Mouse (Mus musculus) hindbrain, embryonic 13.5 days (tissue): ENCODE data around the gene Myadm. TPM values are rescaled to one million over a fixed set of nuclear protein-coding genes. Genes with fewer than 3 reads are reported as not detected.
A peak's percentile ranks its signal among the peaks of the same experiment; 100 is the strongest.

Experiments used
- ATAC-seq: fragments of 200-750 bp; cut with Nextera tagmentation; 2 replicates; pipeline ENCODE4 v1.8.0; 2017; ENCODE audit warnings: moderate TSS enrichment; ENCODE audit not compliant: low FRiP score
- H3K27ac ChIP-seq: fragments of 300-500 bp; sonication (generic); 2 replicates; pipeline ENCODE4 v1.5.1; 2015; ENCODE audit warnings: inconsistent platforms, mild to moderate bottlenecking, moderate library complexity
- H3K27me3 ChIP-seq: fragments of 300-500 bp; sonication (generic); 2 replicates; pipeline ENCODE4 v1.6.1; 2015; ENCODE audit warnings: mild to moderate bottlenecking, inconsistent platforms
- H3K36me3 ChIP-seq: fragments of 300-500 bp; sonication (generic); 2 replicates; pipeline ENCODE4 v1.6.1; 2015; ENCODE audit warnings: mild to moderate bottlenecking, inconsistent platforms
- H3K4me1 ChIP-seq: fragments of 300-500 bp; sonication (generic); replicated peaks from 2 replicates; pipeline ENCODE4 v1.6.1; 2015; ENCODE audit warnings: inconsistent platforms
- H3K4me2 ChIP-seq: fragments of 300-500 bp; sonication (generic); 2 replicates; pipeline ENCODE4 v1.6.1; 2015; ENCODE audit warnings: inconsistent platforms, mild to moderate bottlenecking, moderate library complexity
- H3K4me3 ChIP-seq: fragments of 300-500 bp; sonication (generic); 2 replicates; pipeline ENCODE4 v1.5.1; 2015; ENCODE audit warnings: mild to moderate bottlenecking, inconsistent platforms
- H3K9ac ChIP-seq: fragments of 300-500 bp; sonication (generic); 2 replicates; pipeline ENCODE4 v1.6.1; 2015; ENCODE audit warnings: mild to moderate bottlenecking, inconsistent platforms
- H3K9me3 ChIP-seq: fragments of 300-500 bp; sonication (generic); 2 replicates; pipeline ENCODE4 v1.6.1; 2016; ENCODE audit warnings: inconsistent platforms
- WGBS: fragments of 180-500 bp; shearing (Covaris S2); methylation state at CpG from one replicate; pipeline ENCODE4 v1.1.7; 2015; 5-methylcytosine and 5-hydroxymethylcytosine counted together
- polyA plus RNA-seq: library from polyadenylated mRNA; unstranded; fragments of >200 nt; fragmentation: Nextera tagmentation; extraction: Ambion mirVana; gene quantifications from 2 replicates; pipeline ENCODE4 v1.2.1, GENCODE M21; 2015

Gene Myadm
- polyA plus RNA-seq, 1 experiment from 2014 or later: 29.0 TPM

- no peak overlapping the region for H3K27ac ChIP-seq
- peaks cover 40% of the 10 kb centered on the region for H3K4me1 ChIP-seq
- no peak for ATAC-seq
- peak overlapping the region; percentile 27 for H3K4me3 ChIP-seq
- peak overlapping the region; percentile 60 for H3K9ac ChIP-seq
- H3K36me3 ChIP-seq: peaks cover 39% of the 10 kb centered on the region
- H3K4me2 ChIP-seq: peak overlapping the region; percentile 47
- 4% methylated on average over 14 of the region's 14 CpGs for WGBS
- no peaks in the 10 kb centered on the region for H3K9me3 ChIP-seq
- H3K27me3 ChIP-seq: no peaks in the 10 kb centered on the region
These were observed 3.9 kb downstream of the Myadm start for GRCm38 (mm10) chr7:3292791-3293190.

DNA sequence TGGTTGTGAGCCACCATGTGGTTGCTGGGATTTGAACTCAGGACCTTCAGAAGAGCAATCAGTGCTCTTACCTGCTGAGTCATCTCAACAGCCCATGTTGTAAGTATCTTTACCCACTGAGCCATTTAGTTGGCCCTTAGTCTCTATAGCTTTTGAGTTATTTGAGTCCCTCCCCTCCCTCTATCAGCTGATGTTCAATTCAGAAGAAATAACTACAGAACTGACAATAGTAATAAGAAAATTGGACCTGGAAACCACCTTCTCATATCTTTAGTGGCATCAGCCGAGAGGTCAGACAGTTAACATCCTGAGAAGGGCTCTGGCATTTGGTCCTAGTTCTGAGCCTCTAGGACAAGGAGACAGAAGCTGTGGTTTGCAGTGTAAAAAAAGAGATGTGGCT is 5.9 kb downstream of the Myadm start:
- H3K4me1 ChIP-seq: peaks cover 41% of the 10 kb centered on the region
- H3K9me3 ChIP-seq: no peaks in the 10 kb centered on the region
- no peak overlapping the region for H3K4me3 ChIP-seq
- no peak overlapping the region for H3K9ac ChIP-seq
- H3K27ac ChIP-seq: no peak overlapping the region
- peaks cover 52% of the 10 kb centered on the region for H3K36me3 ChIP-seq
- peaks cover 4% of the 10 kb centered on the region for H3K27me3 ChIP-seq
- no peak overlapping the region for H3K4me2 ChIP-seq
- WGBS: 91% methylated on average over 1 of the region's 1 CpGs
- no peak for ATAC-seq

DNA sequence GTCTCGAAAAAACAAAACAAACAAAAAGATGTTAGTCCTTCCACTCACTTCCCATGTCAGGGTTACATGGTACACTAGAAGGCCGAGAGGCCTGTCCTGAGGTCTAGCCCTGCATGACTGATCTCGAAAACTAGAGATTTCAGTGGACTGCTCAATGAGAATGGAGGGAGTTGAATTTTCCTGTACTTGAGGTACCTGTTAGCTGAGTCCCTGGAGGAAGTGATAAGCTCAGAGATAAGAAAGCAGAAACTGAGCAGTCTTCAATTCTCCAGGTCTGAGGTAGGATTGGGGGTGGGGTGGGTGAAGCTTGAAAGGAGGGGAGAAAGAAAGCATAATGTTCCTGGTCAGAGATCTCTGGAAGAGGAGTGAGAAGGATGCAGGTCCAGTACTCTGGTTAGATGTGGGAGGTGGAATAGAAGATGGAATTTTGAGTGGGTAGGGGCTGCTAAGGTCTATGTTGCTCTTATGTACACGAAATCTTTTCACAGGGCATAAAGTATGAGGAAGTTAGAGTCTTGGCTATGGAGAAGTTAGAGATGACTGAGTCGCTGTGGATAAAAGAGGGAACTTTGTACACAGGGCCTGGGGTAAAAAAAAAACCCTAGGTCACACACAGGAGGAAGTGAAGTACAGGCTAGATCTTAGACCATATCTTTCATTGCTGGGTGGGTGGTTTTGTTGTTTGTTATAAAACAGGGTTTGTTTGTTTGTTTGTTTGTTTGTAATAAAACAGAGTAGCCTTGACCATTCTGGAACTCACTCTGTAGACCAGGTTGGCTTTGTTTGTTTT is 6.6 kb downstream of the Myadm start:
- H3K36me3 ChIP-seq: peaks cover 53% of the 10 kb centered on the region
- H3K4me1 ChIP-seq: peaks cover 39% of the 10 kb centered on the region
- H3K4me2 ChIP-seq: no peak overlapping the region
- peaks cover 11% of the 10 kb centered on the region for H3K27me3 ChIP-seq
- no peak overlapping the region for H3K27ac ChIP-seq
- H3K9me3 ChIP-seq: no peaks in the 10 kb centered on the region
- 94% methylated on average over 5 of the region's 5 CpGs for WGBS
- H3K9ac ChIP-seq: no peak overlapping the region
- H3K4me3 ChIP-seq: no peak overlapping the region
- ATAC-seq: no peak

DNA sequence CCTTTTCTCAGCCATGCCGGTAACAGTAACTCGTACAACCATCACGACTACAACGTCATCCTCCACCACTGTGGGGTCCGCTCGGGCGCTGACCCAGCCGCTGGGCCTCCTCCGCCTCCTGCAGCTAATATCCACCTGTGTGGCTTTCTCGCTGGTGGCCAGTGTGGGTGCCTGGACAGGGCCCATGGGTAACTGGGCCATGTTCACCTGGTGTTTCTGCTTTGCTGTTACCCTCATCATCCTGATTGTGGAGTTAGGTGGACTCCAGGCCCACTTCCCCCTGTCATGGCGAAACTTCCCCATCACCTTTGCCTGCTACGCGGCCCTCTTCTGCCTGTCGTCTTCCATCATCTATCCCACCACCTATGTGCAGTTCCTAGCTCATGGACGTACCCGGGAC is 7.8 kb downstream of the Myadm start:
- Histone ChIP-seq H3K27me3 (peaks cover 22% of the 10 kb centered on the region), H3K9ac (no peak overlapping the region), H3K4me2 (no peak overlapping the region), H3K4me1 (peaks cover 29% of the 10 kb centered on the region), H3K4me3 (no peak overlapping the region), H3K27ac (no peak overlapping the region), H3K9me3 (no peaks in the 10 kb centered on the region), H3K36me3 (peaks cover 53% of the 10 kb centered on the region)
- WGBS: 95% methylated on average over 16 of the region's 16 CpGs
- ATAC-seq: no peak

DNA sequence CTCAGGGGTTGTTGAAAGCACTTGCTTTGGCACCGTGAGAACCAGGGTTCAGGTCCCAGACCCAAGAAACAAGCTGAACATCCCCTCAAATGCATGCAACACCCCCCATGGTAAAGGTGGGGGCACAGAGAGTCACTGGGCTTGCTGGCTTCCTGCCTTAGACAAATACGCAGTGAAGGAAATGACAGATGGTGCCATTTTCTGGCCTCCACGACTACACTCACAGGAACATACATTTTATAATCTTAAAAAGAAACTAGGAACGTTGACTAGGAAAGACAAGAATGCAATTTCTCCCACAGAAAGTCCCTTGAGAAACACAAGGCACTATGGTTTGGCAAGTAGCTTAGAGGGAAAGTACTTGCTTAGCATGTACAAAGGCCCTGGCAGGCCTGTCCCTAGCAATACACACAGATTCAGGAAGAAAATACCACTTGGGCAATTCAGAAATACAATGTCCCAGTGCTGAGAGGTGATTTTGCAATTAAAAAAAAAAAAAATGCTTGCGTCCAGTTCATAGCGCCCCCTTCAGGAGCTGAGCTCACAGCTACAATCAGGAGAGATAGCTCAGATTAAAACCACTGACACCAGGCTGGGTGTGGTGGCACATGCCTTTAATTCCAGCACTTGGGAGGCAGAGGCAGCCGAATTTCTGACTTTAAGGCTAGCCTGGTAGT is 11.2 kb downstream of the Myadm start:
- Histone ChIP-seq H3K4me1 (peaks cover 45% of the 10 kb centered on the region), H3K4me3 (no peak overlapping the region), H3K9ac (no peak overlapping the region), H3K27ac (no peak overlapping the region), H3K36me3 (peaks cover 38% of the 10 kb centered on the region), H3K9me3 (no peaks in the 10 kb centered on the region), H3K4me2 (no peak overlapping the region), H3K27me3 (peaks cover 47% of the 10 kb centered on the region)
- 58% methylated on average over 7 of the region's 7 CpGs for WGBS
- ATAC-seq: no peak

- no peak overlapping the region for H3K27ac ChIP-seq
- no peak overlapping the region for H3K9ac ChIP-seq
- peaks cover 56% of the 10 kb centered on the region for H3K27me3 ChIP-seq
- no peak for ATAC-seq
- peaks cover 45% of the 10 kb centered on the region for H3K4me1 ChIP-seq
- H3K36me3 ChIP-seq: peaks cover 30% of the 10 kb centered on the region
- 69% methylated on average over 8 of the region's 8 CpGs for WGBS
- peak overlapping the region; percentile 72; the same call in 1 of the 2 replicates for H3K4me2 ChIP-seq
- no peak overlapping the region for H3K4me3 ChIP-seq
- H3K9me3 ChIP-seq: no peaks in the 10 kb centered on the region
These were observed 12.2 kb downstream of the Myadm start for GRCm38 (mm10) chr7:3300891-3301627.

DNA sequence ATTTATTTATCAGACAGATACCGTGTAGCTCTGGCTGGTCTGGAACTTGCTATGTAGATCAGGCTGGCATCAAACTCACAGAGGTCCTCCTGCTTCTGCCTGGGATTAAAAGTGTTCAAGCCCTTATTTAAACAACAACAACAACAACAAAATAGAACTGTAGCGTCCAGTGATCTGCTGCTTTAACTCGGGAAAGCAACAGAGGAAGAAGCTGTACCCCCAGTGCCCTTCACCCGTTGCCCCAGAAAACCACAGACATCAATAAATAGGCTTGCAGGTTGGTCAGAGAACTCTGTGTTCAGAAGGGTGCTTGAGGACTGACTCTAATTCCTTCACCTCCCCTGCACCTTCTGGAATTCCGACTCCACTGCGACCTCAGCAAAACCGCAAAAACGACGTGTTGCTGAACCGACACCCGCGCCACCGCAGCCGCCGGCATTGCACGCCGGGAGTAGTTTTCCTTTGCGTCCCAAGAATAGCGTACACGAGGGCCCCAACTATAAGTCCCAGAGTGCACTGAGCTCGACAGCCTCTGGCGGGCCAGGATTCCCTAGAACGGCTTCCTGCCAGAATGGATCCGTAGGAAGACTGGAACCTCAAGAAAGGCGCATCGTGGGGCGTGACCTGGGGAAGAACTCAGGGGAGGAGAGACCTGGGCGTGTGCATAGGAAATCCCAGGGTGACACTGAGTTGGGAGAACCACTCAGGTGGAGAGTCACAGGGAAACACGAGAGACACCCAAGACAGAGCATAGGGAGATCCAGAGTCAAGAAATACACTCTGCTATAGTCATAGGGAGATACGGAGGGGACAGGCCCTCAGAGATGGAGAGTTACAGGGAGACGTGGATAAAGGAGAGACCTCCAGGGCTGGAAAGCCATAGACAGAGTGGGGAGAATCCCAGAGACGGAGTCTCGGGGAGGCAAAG is 13.0 kb downstream of the Myadm start:
- H3K27ac ChIP-seq: no peak overlapping the region
- peak overlapping the region; percentile 44 for H3K4me3 ChIP-seq
- H3K4me1 ChIP-seq: peaks cover 45% of the 10 kb centered on the region
- H3K4me2 ChIP-seq: peak overlapping the region; percentile 72
- peaks cover 60% of the 10 kb centered on the region for H3K27me3 ChIP-seq
- no peaks in the 10 kb centered on the region for H3K9me3 ChIP-seq
- peaks cover 22% of the 10 kb centered on the region for H3K36me3 ChIP-seq
- ATAC-seq: peak; percentile 36; the same call in 1 of the 2 replicates
- H3K9ac ChIP-seq: peak overlapping the region; percentile 68; the same call in 1 of the 2 replicates
- WGBS: 8% methylated on average over 33 of the region's 33 CpGs

DNA sequence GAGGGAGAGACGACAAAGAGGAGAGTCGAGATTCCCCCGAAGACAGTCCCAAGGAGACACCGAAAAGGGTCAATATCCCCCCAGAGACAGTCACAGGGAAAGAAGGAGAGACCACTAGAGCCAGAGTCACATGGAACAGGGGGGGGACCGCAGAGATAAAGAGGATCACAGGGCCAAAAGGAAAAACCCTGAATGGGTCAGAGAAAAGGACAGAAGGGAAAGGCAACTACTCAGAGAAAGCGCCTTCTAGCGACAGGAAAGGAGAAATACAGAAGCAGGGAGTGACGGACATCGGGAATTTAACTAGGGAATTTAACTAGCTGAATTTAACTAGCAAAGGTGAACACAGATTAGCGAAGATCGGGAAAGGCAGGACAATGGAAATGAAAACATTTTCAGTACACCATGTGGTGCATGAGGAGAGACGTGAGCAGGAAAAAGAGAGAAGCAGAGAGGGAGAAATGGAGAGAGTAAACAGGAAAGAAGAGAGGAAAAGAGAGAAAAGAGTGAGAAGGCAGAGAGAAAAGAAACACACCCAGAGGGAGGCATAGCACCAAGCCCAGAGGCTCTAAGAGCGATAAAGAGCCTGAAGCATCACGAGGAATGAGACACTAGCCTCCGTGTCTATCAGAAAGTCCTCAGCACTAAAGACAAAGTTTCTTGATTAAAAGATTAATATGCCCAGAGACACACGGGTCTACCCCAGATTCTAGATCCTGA is 13.8 kb downstream of the Myadm start:
- Histone ChIP-seq H3K9me3 (no peaks in the 10 kb centered on the region), H3K9ac (peak overlapping the region; percentile 68), H3K27ac (no peak overlapping the region), H3K4me2 (peak overlapping the region; percentile 72), H3K4me3 (peak overlapping the region; percentile 44), H3K36me3 (peaks cover 14% of the 10 kb centered on the region), H3K4me1 (peaks cover 40% of the 10 kb centered on the region), H3K27me3 (peaks cover 60% of the 10 kb centered on the region)
- ATAC-seq: peak; percentile 34
- WGBS: 3% methylated on average over 16 of the region's 16 CpGs

GRCm38 (mm10) chr7:3303276-3303781 is 14.4 kb downstream of the Myadm start:
- peak overlapping the region; percentile 72 for H3K4me2 ChIP-seq
- peak; percentile 67 for ATAC-seq
- under 1% methylated on average over 27 of the region's 29 CpGs for WGBS
- H3K9ac ChIP-seq: peak overlapping the region; percentile 68
- H3K4me1 ChIP-seq: peaks cover 37% of the 10 kb centered on the region
- H3K9me3 ChIP-seq: no peaks in the 10 kb centered on the region
- H3K4me3 ChIP-seq: peak overlapping the region; percentile 44
- H3K36me3 ChIP-seq: peaks cover 11% of the 10 kb centered on the region
- peaks cover 60% of the 10 kb centered on the region for H3K27me3 ChIP-seq
- no peak overlapping the region for H3K27ac ChIP-seq

- Histone ChIP-seq H3K27ac (no peak overlapping the region), H3K4me1 (peaks cover 35% of the 10 kb centered on the region), H3K4me2 (peak overlapping the region; percentile 72), H3K27me3 (peaks cover 64% of the 10 kb centered on the region), H3K36me3 (peaks cover 6% of the 10 kb centered on the region), H3K9me3 (no peaks in the 10 kb centered on the region), H3K9ac (peak overlapping the region; percentile 68), H3K4me3 (peak overlapping the region; percentile 44)
- ATAC-seq: peak; percentile 49
- 6% methylated on average over 12 of the region's 12 CpGs for WGBS
These were observed 14.9 kb downstream of the Myadm start for GRCm38 (mm10) chr7:3303789-3304188.

DNA sequence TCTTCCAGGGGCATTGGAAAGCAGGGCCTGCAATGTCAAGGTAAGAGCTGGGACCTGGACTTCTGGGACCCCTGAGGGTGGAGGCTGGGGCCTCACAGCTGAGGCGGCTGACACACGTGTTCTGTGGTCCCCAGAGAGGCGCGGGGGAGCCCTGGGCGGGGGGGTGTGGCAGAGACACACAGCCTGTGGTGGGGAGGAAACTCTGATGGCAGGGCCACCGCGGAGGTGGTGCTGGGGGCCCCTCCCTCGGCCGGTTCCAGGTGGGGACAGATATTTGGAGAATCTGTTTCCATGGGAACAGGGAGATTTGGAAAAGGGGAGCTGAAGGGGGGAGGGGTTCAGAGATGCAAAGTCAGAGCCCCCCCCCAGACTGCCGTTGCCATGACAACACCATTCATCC is 15.4 kb downstream of the Myadm start:
- Histone ChIP-seq H3K4me3 (peak overlapping the region; percentile 44), H3K9ac (peak overlapping the region; percentile 46), H3K4me2 (peak overlapping the region; percentile 72), H3K36me3 (peaks cover 4% of the 10 kb centered on the region), H3K4me1 (peaks cover 35% of the 10 kb centered on the region), H3K27ac (no peak overlapping the region), H3K27me3 (peaks cover 64% of the 10 kb centered on the region), H3K9me3 (no peaks in the 10 kb centered on the region)
- ATAC-seq: peak; percentile 47; the same call in 1 of the 2 replicates
- WGBS: 5% methylated on average over 8 of the region's 10 CpGs
